Mouse (Mus musculus) lung, postnatal 0 days (tissue): ENCODE measurements around the gene Klhl32.

ENCODE experiments used
- CTCF ChIP-seq: IDR thresholded peaks from 2 replicates; pipeline ENCODE4 v1.5.1; 2016; ENCODE audit warnings: antibody characterized with exemption, mild to moderate bottlenecking
- EP300 ChIP-seq: IDR thresholded peaks from 2 replicates; pipeline ENCODE4 v1.6.1; 2016; ENCODE audit warnings: antibody characterized with exemption, mild to moderate bottlenecking, control low read depth

DNA sequence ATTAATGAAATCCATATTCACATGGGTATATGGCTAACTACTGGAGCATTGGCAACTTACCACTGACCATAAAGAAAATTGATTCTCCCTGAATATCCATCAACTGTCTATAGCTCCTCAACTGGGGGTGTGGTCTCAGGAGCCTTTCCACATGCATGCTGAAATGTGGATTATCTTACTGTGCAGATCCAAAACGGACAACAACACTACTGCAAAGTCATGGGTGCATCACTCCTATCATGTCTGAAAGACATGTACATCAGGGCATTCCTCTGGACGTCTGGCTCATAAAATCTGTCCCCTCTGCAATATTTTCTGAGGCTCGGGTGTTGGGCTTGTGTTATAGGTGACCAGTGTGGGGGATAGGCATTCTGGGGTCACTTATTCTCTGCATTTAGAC is 241.8 kb downstream of the Klhl32 start:
- TF ChIP-seq CTCF, result no peak
- TF ChIP-seq EP300, result no peak
